Mouse (Mus musculus): ENCODE results near the gene Mrps35.

GRCm38 (mm10) chr6:147043633-147044032, 1.1 kb downstream of the Mrps35 start:
- no peak for TF ChIP-seq CTCF (IDR thresholded peaks at IDR 0.05; ENCODE audit: control insufficient read depth, insufficient read depth, insufficient read length)
- no peak for TF ChIP-seq CEBPB (IDR thresholded peaks at IDR 0.05; ENCODE audit: low read depth)
- TF ChIP-seq FOSL1 (IDR thresholded peaks at IDR 0.05; ENCODE audit: insufficient read depth, low read length, poor library complexity, severe bottlenecking), result no peak
- TF ChIP-seq MYOG (IDR thresholded peaks at IDR 0.05; ENCODE audit: control insufficient read depth, extremely low read depth, insufficient read length), result no peak
- TF ChIP-seq USF1 (IDR thresholded peaks at IDR 0.05; ENCODE audit: low read depth), result no peak
- TF ChIP-seq MAX (IDR thresholded peaks at IDR 0.05), result no peak
- no peak for TF ChIP-seq MYOD1 (IDR thresholded peaks at IDR 0.05; ENCODE audit: control insufficient read depth, insufficient read length, low read depth)
